Mouse (Mus musculus) neural tube, embryonic 12.5 days (tissue): ENCODE measurements around the gene Ube2d2b. TPM values are rescaled to one million over a fixed set of nuclear protein-coding genes. Genes with fewer than 3 reads are reported as not detected.

ENCODE experiments used
- ATAC-seq: fragments of 200-750 bp; cut with Nextera tagmentation; 2 replicates; pipeline ENCODE4 v1.8.0; 2017; ENCODE audit warnings: low read depth, mild to moderate bottlenecking, moderate TSS enrichment, moderate library complexity; ENCODE audit not compliant: low FRiP score
- H3K27ac ChIP-seq: fragments of 300-500 bp; sonication (generic); 2 replicates; pipeline ENCODE4 v1.5.1; 2016
- H3K27me3 ChIP-seq: fragments of 300-500 bp; sonication (generic); replicated peaks from 2 replicates; pipeline ENCODE4 v1.6.1; 2016; ENCODE audit warnings: mild to moderate bottlenecking
- H3K36me3 ChIP-seq: fragments of 300-500 bp; sonication (generic); 2 replicates; pipeline ENCODE4 v1.6.1; 2016; ENCODE audit warnings: mild to moderate bottlenecking
- H3K4me1 ChIP-seq: fragments of 300-500 bp; sonication (generic); 2 replicates; pipeline ENCODE4 v1.6.1; 2016
- H3K4me2 ChIP-seq: fragments of 300-500 bp; sonication (generic); replicated peaks from 2 replicates; pipeline ENCODE4 v1.6.1; 2016; ENCODE audit warnings: mild to moderate bottlenecking
- H3K4me3 ChIP-seq: fragments of 300-500 bp; sonication (generic); 2 replicates; pipeline ENCODE4 v1.5.1; 2016
- H3K9ac ChIP-seq: fragments of 300-500 bp; sonication (generic); 2 replicates; pipeline ENCODE4 v1.6.1; 2016; ENCODE audit warnings: mild to moderate bottlenecking
- H3K9me3 ChIP-seq: fragments of 300-500 bp; sonication (generic); 2 replicates; pipeline ENCODE4 v1.6.1; 2016; ENCODE audit warnings: mild to moderate bottlenecking
- WGBS: fragments of 180-500 bp; shearing (Covaris S2); methylation state at CpG from one replicate; pipeline ENCODE4 v1.1.7; 2016; 5-methylcytosine and 5-hydroxymethylcytosine counted together
- polyA plus RNA-seq: library from polyadenylated mRNA; unstranded; fragments of >200 nt; fragmentation: Nextera tagmentation; extraction: Ambion mirVana; gene quantifications from 2 replicates; pipeline ENCODE4 v1.2.1, GENCODE M21; 2016

Ube2d2b gene
- 0.19 TPM in 2 replicates for polyA plus RNA-seq

DNA sequence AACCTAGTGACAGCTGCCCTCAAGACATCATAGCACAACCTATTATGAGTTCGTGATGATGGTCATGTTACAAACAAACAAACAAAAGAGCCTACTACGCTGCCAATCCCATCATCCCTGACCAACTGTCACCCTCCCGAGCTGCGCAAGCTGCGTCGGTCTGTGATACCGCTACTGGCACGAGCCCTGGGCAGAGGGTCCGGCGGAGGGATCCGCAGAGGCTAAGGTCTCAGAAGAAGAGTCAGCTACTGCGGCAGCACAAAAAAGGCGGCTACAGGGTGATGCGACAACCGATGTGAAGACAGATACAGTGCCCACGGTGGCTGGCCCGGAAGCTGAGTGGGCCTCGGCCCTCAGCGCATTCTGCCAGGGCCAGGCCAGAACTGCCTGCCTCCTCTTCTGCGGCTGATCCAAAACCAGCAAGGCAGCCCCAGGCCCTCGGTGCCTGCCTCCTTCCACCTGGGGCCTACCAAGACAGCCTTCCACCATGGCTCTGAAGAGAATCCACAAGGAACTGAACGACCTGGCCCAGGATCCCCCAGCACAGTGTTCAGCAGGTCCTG lies at the start of gene Ube2d2b:
Gene Ube2d2b (plus strand): TSS at position 102 of the 563 bp plus-strand sequence.
- no peak for ATAC-seq
- 94% methylated on average over 22 of the region's 22 CpGs for WGBS
- peaks cover 11% of the 10 kb centered on the region; the same call in 1 of the 2 replicates for H3K9me3 ChIP-seq
- H3K4me2 ChIP-seq = no peak within 1 kb of the TSS
- no peak within 1 kb of the TSS for H3K27ac ChIP-seq
- H3K4me1 ChIP-seq = no peaks in the 10 kb centered on the region
- no peak within 1 kb of the TSS for H3K4me3 ChIP-seq
- peaks cover 12% of the 10 kb centered on the region for H3K36me3 ChIP-seq
- H3K9ac ChIP-seq = no peak within 1 kb of the TSS
- H3K27me3 ChIP-seq = no peaks in the 10 kb centered on the region

DNA sequence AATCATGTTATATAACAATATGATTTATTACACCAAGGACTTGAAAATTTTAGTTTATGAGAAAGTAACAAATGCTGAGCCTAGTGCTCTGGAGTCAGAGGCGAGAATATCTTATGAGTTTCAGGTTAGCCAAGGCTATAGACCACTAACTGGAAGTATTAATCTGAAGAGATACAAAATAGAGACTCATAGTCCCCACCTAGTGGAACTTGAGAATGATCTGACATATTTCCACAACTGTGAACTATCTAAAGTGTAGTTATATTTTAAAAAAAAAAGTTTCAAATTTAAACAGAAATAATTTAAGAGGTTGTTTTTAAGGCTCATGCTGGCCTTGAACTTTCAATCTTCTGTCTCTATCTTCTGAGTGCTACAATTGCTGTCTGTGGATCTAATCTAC lies 47.5 kb upstream of the Ube2d2b start:
- Histone ChIP-seq H3K27ac (no peak overlapping the region), H3K4me1 (no peaks in the 10 kb centered on the region), H3K9me3 (no peaks in the 10 kb centered on the region), H3K4me2 (no peak overlapping the region), H3K27me3 (no peaks in the 10 kb centered on the region), H3K9ac (no peak overlapping the region), H3K36me3 (peaks cover 4% of the 10 kb centered on the region), H3K4me3 (no peak overlapping the region)
- no peak for ATAC-seq
- WGBS = 89% methylated on average over 1 of the region's 1 CpGs

DNA sequence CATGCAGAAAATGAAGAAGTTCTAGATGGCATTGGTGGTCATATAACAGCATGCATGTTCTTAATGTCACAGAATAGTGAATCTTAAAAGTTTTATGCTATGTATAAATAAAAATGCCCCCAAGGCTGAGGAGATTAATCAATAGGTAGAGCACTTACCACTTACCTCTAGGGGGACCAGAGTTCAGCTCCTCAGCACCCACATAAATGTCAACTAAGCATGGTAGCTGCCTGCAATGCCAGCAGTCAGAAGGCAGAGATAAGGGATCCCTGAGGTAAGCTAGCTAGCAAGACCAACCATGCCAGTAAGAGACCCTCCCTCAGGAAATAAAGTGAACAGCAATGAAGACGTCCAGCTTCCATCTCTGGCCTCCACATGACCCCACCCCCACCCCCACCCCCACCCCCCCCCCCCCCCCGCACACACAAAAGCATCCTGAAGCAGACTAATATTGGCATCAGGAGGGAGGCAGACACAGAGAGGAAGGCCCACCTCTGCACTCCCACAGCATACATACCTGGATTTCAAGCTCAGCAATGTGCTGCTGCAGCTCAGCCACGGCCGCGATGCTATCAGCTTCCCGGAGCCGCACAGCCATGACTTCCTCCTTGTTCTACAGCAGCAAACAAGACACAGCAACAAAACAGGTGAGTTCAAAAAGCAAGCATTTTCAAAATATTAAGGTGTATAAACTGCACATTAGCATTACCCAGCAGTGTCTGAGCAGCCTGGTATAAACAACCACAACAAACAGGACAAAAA lies 42.0 kb upstream of the Ube2d2b start:
- 89% methylated on average over 6 of the region's 7 CpGs for WGBS
- no peak for ATAC-seq
- no peaks in the 10 kb centered on the region for H3K4me1 ChIP-seq

DNA sequence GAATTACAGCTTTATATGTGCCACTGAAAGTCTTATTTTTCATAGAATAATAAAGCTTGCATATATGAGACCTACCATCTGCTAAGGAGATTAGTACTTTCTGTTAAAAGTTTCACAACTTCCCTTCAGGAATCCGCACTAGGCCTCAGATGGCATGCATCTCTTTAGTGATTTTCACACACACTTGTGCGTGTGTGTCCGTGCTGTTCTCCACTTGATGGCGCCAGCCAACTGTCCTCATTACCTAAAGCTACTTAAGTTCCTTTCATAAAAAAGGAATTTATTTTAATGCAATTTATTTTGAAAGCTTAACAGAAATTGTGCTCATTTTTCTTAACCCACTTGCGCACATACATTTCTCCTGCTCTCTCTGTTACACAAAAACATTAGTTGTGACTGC lies 40.4 kb upstream of the Ube2d2b start:
- H3K4me2 ChIP-seq = no peak overlapping the region
- 82% methylated on average over 5 of the region's 5 CpGs for WGBS
- ATAC-seq = no peak
- H3K27me3 ChIP-seq = no peaks in the 10 kb centered on the region
- H3K9ac ChIP-seq = no peak overlapping the region
- H3K4me3 ChIP-seq = no peak overlapping the region
- peaks cover 6% of the 10 kb centered on the region for H3K36me3 ChIP-seq
- no peaks in the 10 kb centered on the region for H3K4me1 ChIP-seq
- H3K9me3 ChIP-seq = no peaks in the 10 kb centered on the region
- H3K27ac ChIP-seq = no peak overlapping the region

More for the DNA sequence above, 42.0 kb upstream of the Ube2d2b start:
- Histone ChIP-seq H3K9me3 (no peaks in the 10 kb centered on the region), H3K27me3 (no peaks in the 10 kb centered on the region), H3K4me3 (no peak overlapping the region), H3K4me2 (no peak overlapping the region), H3K27ac (no peak overlapping the region), H3K36me3 (peaks cover 6% of the 10 kb centered on the region), H3K9ac (no peak overlapping the region)

DNA sequence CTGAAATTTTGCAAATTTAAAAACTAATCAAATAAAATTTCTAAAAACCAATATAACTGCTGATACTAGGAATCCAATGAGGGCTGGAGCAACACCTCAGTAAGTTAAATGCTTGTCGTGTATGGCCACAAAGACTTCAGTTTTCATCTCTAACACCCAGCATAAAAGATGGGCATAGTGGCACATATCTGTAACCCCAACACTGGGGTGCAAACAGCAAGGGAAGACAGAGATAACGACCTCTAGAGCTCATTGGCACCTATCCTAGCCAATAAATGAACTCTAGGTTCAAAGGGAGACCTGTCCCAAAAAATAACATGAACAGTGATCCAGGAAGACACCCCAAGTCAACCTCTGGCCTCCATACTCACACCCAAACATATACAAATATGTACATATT lies 37.9 kb upstream of the Ube2d2b start:
- no peak overlapping the region for H3K4me2 ChIP-seq
- H3K9me3 ChIP-seq = no peaks in the 10 kb centered on the region
- no peak overlapping the region for H3K27ac ChIP-seq
- H3K36me3 ChIP-seq = peaks cover 5% of the 10 kb centered on the region; the same call in 1 of the 2 replicates
- 88% methylated on average over 2 of the region's 2 CpGs for WGBS
- no peak overlapping the region for H3K4me3 ChIP-seq
- no peaks in the 10 kb centered on the region for H3K4me1 ChIP-seq
- H3K27me3 ChIP-seq = no peaks in the 10 kb centered on the region
- no peak for ATAC-seq
- H3K9ac ChIP-seq = no peak overlapping the region

GRCm38 (mm10) chr5:107792516-107792915 lies 37.4 kb upstream of the Ube2d2b start:
- Histone ChIP-seq H3K4me1 (no peaks in the 10 kb centered on the region), H3K4me2 (no peak overlapping the region), H3K9me3 (no peaks in the 10 kb centered on the region), H3K36me3 (peaks cover 6% of the 10 kb centered on the region; the same call in 1 of the 2 replicates), H3K27ac (no peak overlapping the region), H3K9ac (no peak overlapping the region), H3K4me3 (no peak overlapping the region), H3K27me3 (no peaks in the 10 kb centered on the region)
- no peak for ATAC-seq
- 98% methylated on average over 3 of the region's 3 CpGs for WGBS

- Histone ChIP-seq H3K9me3 (no peaks in the 10 kb centered on the region), H3K4me2 (no peak overlapping the region), H3K36me3 (peaks cover 3% of the 10 kb centered on the region; the same call in 1 of the 2 replicates), H3K4me3 (no peak overlapping the region), H3K4me1 (no peaks in the 10 kb centered on the region), H3K27me3 (no peaks in the 10 kb centered on the region), H3K9ac (no peak overlapping the region), H3K27ac (no peak overlapping the region)
- WGBS = 49% methylated on average over 3 of the region's 3 CpGs
- ATAC-seq = no peak
These were observed 36.6 kb upstream of the Ube2d2b start for GRCm38 (mm10) chr5:107793258-107793657.

DNA sequence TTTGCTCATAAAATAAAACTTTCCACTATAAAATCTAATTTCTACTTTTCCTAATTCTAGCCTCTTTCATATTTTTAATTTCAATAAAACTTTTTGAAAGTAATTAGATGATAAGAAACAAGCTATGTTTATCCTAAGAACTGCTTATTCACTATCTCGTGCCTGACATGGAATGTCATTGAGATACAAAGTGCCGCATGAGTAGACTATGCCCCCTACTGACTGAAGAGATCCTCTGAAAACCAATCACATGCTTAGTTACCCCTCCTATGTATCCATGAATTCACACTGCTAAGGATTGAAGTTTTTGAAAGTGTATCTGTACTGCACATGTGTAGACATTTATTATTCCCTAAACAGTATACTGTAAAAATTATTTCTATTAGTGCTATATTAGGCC lies 36.0 kb upstream of the Ube2d2b start:
- H3K4me2 ChIP-seq = no peak overlapping the region
- H3K27ac ChIP-seq = no peak overlapping the region
- no peaks in the 10 kb centered on the region for H3K9me3 ChIP-seq
- peaks cover 3% of the 10 kb centered on the region; the same call in 1 of the 2 replicates for H3K36me3 ChIP-seq
- H3K4me3 ChIP-seq = no peak overlapping the region
- H3K27me3 ChIP-seq = no peaks in the 10 kb centered on the region
- 51% methylated on average over 2 of the region's 2 CpGs for WGBS
- no peak for ATAC-seq
- no peak overlapping the region for H3K9ac ChIP-seq
- no peaks in the 10 kb centered on the region for H3K4me1 ChIP-seq

DNA sequence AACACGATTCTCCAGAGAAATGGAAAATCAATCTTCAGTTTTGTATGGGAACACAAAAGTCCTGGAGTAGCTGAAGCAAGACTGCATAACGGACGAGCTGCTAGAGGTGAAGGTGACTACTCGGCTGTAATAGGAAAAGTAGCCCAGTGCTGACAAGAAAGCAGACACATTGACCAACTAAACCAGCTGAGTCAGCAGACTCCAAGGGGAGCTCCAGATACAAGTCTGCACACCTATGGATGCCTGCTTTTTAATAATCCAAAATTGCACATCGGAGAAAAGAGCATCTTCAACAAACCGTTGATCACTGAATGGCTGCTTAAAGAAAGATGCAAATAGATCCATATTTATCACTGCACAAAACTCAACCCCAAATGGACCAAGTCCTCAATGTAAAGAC lies 31.6 kb upstream of the Ube2d2b start:
- Histone ChIP-seq H3K9ac (no peak overlapping the region), H3K9me3 (no peaks in the 10 kb centered on the region), H3K4me1 (no peaks in the 10 kb centered on the region), H3K36me3 (peaks cover 3% of the 10 kb centered on the region; the same call in 1 of the 2 replicates), H3K27me3 (no peaks in the 10 kb centered on the region), H3K4me2 (no peak overlapping the region), H3K4me3 (no peak overlapping the region), H3K27ac (no peak overlapping the region)
- no peak for ATAC-seq
- 92% methylated on average over 6 of the region's 6 CpGs for WGBS

GRCm38 (mm10) chr5:107801234-107801633 lies 28.7 kb upstream of the Ube2d2b start:
- ATAC-seq = no peak
- no peaks in the 10 kb centered on the region for H3K4me1 ChIP-seq
- H3K4me2 ChIP-seq = no peak overlapping the region
- WGBS = 81% methylated on average over 2 of the region's 2 CpGs
- no peak overlapping the region for H3K9ac ChIP-seq
- H3K36me3 ChIP-seq = peaks cover 3% of the 10 kb centered on the region; the same call in 1 of the 2 replicates
- no peak overlapping the region for H3K4me3 ChIP-seq
- H3K27me3 ChIP-seq = no peaks in the 10 kb centered on the region
- no peak overlapping the region for H3K27ac ChIP-seq
- H3K9me3 ChIP-seq = no peaks in the 10 kb centered on the region

DNA sequence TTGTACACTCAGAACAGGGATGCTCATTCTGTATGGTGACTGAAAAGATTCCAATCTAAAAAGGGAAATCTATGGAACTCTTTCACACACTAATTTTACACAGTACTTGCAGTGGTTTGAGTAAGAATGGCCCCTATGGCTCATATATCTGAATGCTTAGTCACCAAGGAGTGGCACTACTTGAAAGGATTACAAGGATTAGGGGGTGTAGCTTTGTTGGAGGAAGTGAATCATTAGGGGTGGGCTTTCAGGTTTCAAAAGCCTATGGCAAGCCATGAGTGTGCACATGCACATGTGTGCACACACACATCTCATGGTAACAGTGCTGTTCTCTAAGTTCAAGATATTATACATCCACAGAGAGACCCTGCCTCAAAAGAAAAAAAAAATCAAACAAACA lies 27.3 kb upstream of the Ube2d2b start:
- no peak overlapping the region for H3K9ac ChIP-seq
- ATAC-seq = no peak
- no peak overlapping the region for H3K27ac ChIP-seq
- H3K4me3 ChIP-seq = no peak overlapping the region
- H3K4me2 ChIP-seq = no peak overlapping the region
- H3K9me3 ChIP-seq = no peaks in the 10 kb centered on the region
- H3K4me1 ChIP-seq = no peaks in the 10 kb centered on the region
- no peaks in the 10 kb centered on the region for H3K27me3 ChIP-seq
- no peaks in the 10 kb centered on the region for H3K36me3 ChIP-seq

- WGBS = 80% methylated on average over 4 of the region's 4 CpGs
- Histone ChIP-seq H3K4me1 (no peaks in the 10 kb centered on the region), H3K27me3 (no peaks in the 10 kb centered on the region), H3K4me3 (no peak overlapping the region), H3K9ac (no peak overlapping the region), H3K4me2 (no peak overlapping the region), H3K36me3 (peaks cover 13% of the 10 kb centered on the region; the same call in 1 of the 2 replicates), H3K9me3 (no peaks in the 10 kb centered on the region), H3K27ac (no peak overlapping the region)
- no peak for ATAC-seq
These were observed 22.4 kb upstream of the Ube2d2b start for GRCm38 (mm10) chr5:107807496-107807895.

DNA sequence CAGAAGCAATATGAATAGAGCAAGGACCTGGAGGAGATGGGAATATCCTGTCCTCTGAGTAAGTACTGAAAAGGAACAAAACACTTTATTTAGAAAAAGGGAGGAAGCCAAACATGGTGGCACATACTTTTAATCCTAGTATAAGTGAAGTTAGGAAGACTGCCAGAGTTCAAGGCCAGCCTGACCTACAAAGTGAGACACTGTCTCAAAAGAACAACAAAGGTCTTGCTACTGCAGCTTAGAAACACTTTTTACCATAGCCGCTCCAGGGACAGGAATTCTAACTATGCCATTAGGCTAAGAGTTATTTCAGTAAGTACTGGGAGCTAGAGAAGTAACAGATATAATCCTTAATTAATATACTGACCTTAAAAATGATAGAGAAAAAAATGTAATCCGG lies 15.2 kb upstream of the Ube2d2b start:
- Histone ChIP-seq H3K4me3 (no peak overlapping the region), H3K27ac (no peak overlapping the region), H3K4me1 (no peaks in the 10 kb centered on the region), H3K9me3 (no peaks in the 10 kb centered on the region), H3K4me2 (no peak overlapping the region), H3K27me3 (no peaks in the 10 kb centered on the region), H3K36me3 (peaks cover 19% of the 10 kb centered on the region), H3K9ac (no peak overlapping the region)
- WGBS = 88% methylated on average over 2 of the region's 2 CpGs
- ATAC-seq = no peak
